Mouse (Mus musculus): ENCODE measurements at regions not wholly inside any gene's neighbourhood (a gene's known extent, or its start where the extent isn't known, plus 50 kb on each side); places are given as distances from the start of the nearest gene placed in this dataset.
A peak's percentile ranks its signal among the peaks of the same experiment; 100 is the strongest.

DNA sequence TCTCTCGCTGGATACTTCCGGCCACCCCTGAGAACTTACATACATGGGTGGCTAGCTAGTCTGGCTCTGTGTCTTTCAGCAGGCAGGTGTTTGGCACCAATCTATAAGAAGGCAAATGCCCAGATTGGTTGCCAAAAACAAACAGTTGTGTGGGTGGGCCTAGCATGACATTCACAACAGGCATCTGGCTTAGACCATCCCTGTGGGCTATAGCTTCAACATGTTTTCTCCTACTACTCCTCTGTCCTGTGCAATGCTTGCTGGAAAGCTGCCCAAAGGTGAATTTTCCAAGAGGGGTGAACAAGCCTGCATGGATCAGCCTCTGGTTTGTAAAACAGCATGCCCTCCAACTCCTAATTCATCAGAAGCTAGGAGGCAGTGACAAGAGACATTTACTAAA, 505.3 kb upstream of the Pou3f4 start:
- no peak overlapping the region for H3K9ac ChIP-seq (replicated peaks; ENCODE audit: low read length)
- no peak overlapping the region for H3K27ac ChIP-seq (replicated peaks; ENCODE audit: low read depth, low read length)
- H3K4me1 ChIP-seq (ENCODE audit: control insufficient read depth, insufficient read depth, low read length) = no peaks in the 10 kb centered on the region
- DNase-seq = peak; percentile 39
- no peak overlapping the region for H3K4me3 ChIP-seq (replicated peaks; ENCODE audit: low read depth, low read length)
- no peak overlapping the region for H3K4me2 ChIP-seq (ENCODE audit: low read length)
- WGBS = 80% methylated on average over 2 of the region's 2 CpGs
- ATAC-seq (ENCODE audit: low FRiP score, low TSS enrichment) = no peak
- no peaks in the 10 kb centered on the region for H3K27me3 ChIP-seq (ENCODE audit: control insufficient read depth, insufficient read depth, low read length)
- H3K36me3 ChIP-seq (ENCODE audit: control insufficient read depth, insufficient read depth, low read length) = no peaks in the 10 kb centered on the region
- H3K9me3 ChIP-seq (ENCODE audit: control insufficient read depth, low read length) = no peaks in the 10 kb centered on the region

- ATAC-seq (ENCODE audit: low FRiP score, low TSS enrichment) (no peak), DNase-seq (no peak)
Observed at GRCm38 (mm10) chrX:110317825-110318769, 496.0 kb upstream of the Pou3f4 start.

DNA sequence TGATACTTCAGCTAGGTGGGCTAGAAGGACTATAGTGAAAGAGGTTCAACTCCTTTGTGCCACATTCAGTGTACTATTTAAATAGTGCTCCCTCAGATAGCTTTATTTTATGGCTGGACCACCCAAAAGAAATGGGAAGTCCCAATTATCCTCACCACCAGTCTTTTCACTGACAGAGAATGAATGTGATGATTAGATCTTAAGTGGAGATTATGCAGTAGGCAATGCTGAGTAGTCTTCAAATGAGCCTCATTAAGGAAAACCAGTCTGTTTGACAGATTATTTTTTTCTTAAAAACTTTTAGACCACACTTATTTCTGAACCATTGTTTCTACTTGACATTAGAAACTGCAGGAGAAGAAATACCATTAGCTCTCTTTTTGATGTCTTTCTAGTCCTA, 493.8 kb upstream of the Pou3f4 start:
- H3K27ac ChIP-seq (replicated peaks; ENCODE audit: low read depth, low read length) = no peak overlapping the region
- ATAC-seq (ENCODE audit: low FRiP score, low TSS enrichment) = no peak
- no peak overlapping the region for H3K9ac ChIP-seq (replicated peaks; ENCODE audit: low read length)

More at GRCm38 (mm10) chrX:110317825-110318769, 496.0 kb upstream of the Pou3f4 start:
- H3K9ac ChIP-seq (replicated peaks; ENCODE audit: low read length) = no peak overlapping the region
- no peaks in the 10 kb centered on the region for H3K27me3 ChIP-seq (ENCODE audit: control insufficient read depth, insufficient read depth, low read length)
- WGBS = 31% methylated on average over 8 of the region's 8 CpGs
- no peaks in the 10 kb centered on the region for H3K4me1 ChIP-seq (ENCODE audit: control insufficient read depth, insufficient read depth, low read length)
- H3K9me3 ChIP-seq (ENCODE audit: control insufficient read depth, low read length) = no peaks in the 10 kb centered on the region
- H3K4me3 ChIP-seq (replicated peaks; ENCODE audit: low read depth, low read length) = no peak overlapping the region
- H3K36me3 ChIP-seq (ENCODE audit: control insufficient read depth, insufficient read depth, low read length) = no peaks in the 10 kb centered on the region
- no peak overlapping the region for H3K27ac ChIP-seq (replicated peaks; ENCODE audit: low read depth, low read length)
- no peak overlapping the region for H3K4me2 ChIP-seq (ENCODE audit: low read length)

DNA sequence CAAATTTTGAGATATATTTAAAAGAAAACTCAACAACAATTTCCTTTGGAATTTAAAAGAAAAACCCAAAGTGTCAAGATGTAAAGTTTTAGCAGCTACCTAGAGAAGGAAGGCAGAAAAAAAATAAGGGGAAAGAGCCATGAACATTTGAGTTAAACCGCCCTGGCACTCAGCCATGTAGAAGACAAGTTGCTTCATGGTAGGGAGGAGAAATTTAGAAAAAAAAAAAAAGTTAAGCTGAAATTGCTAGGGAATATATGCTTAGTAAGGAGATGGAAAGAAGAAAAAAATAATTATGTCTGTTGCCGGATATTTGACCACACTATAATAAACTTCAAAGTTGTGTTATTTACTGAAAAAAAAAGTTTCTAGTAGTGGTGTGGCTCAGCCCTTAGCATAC, 479.8 kb upstream of the Pou3f4 start:
- no peaks in the 10 kb centered on the region for H3K9me3 ChIP-seq (ENCODE audit: control insufficient read depth, low read length)
- no peak overlapping the region for H3K9ac ChIP-seq (replicated peaks; ENCODE audit: low read length)
- no peak for ATAC-seq (ENCODE audit: low FRiP score, low TSS enrichment)
- DNase-seq = no peak
- no peak overlapping the region for H3K4me3 ChIP-seq (replicated peaks; ENCODE audit: low read depth, low read length)
- H3K36me3 ChIP-seq (ENCODE audit: control insufficient read depth, insufficient read depth, low read length) = no peaks in the 10 kb centered on the region
- H3K4me2 ChIP-seq (ENCODE audit: low read length) = no peak overlapping the region
- 93% methylated on average over 2 of the region's 2 CpGs for WGBS
- H3K4me1 ChIP-seq (ENCODE audit: control insufficient read depth, insufficient read depth, low read length) = no peaks in the 10 kb centered on the region
- H3K27ac ChIP-seq (replicated peaks; ENCODE audit: low read depth, low read length) = no peak overlapping the region
- H3K27me3 ChIP-seq (ENCODE audit: control insufficient read depth, insufficient read depth, low read length) = no peaks in the 10 kb centered on the region

More for the DNA sequence above, 493.8 kb upstream of the Pou3f4 start:
- DNase-seq = no peak
- Histone ChIP-seq H3K9me3 (ENCODE audit: control insufficient read depth, low read length) (no peaks in the 10 kb centered on the region), H3K4me2 (ENCODE audit: low read length) (no peak overlapping the region), H3K4me1 (ENCODE audit: control insufficient read depth, insufficient read depth, low read length) (no peaks in the 10 kb centered on the region), H3K27me3 (ENCODE audit: control insufficient read depth, insufficient read depth, low read length) (no peaks in the 10 kb centered on the region), H3K36me3 (ENCODE audit: control insufficient read depth, insufficient read depth, low read length) (no peaks in the 10 kb centered on the region), H3K4me3 (replicated peaks; ENCODE audit: low read depth, low read length) (no peak overlapping the region)

DNA sequence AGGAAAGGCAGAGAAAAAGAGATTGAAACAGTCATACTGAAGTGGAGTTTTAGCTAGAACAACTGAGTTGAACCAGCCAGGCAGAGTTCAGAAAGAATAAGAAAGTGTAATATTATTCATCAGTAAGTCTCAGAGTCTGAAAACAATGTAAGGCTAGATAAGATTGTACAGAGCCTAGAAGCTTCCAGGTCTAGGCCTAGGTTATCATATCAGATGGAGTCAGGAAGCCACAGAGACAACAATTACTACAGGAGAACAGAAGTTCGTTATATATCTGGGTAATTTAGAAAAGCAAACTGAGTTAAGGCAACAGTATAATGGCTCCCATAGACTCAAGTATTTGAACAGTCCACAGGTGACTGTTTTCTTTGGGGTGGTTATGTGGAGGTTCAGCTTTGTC, 479.1 kb upstream of the Pou3f4 start:
- no peaks in the 10 kb centered on the region for H3K4me1 ChIP-seq (ENCODE audit: control insufficient read depth, insufficient read depth, low read length)
- no peak for ATAC-seq (ENCODE audit: low FRiP score, low TSS enrichment)
- H3K27ac ChIP-seq (replicated peaks; ENCODE audit: low read depth, low read length) = no peak overlapping the region
- H3K4me3 ChIP-seq (replicated peaks; ENCODE audit: low read depth, low read length) = no peak overlapping the region
- WGBS = 88% methylated on average over 1 of the region's 1 CpGs
- H3K36me3 ChIP-seq (ENCODE audit: control insufficient read depth, insufficient read depth, low read length) = no peaks in the 10 kb centered on the region
- DNase-seq = no peak
- no peaks in the 10 kb centered on the region for H3K9me3 ChIP-seq (ENCODE audit: control insufficient read depth, low read length)
- no peak overlapping the region for H3K9ac ChIP-seq (replicated peaks; ENCODE audit: low read length)
- H3K27me3 ChIP-seq (ENCODE audit: control insufficient read depth, insufficient read depth, low read length) = no peaks in the 10 kb centered on the region
- no peak overlapping the region for H3K4me2 ChIP-seq (ENCODE audit: low read length)

Measured in midbrain, embryonic 14.5 days (tissue).